Mouse (Mus musculus): ENCODE results near the gene Meis3.

The Meis3 gene

GRCm38 (mm10) chr7:16210862-16211365 lies 36.0 kb downstream of the Meis3 start:
- DNase-seq (ENCODE audit: low spot score in 2 of 2): no peak

DNA sequence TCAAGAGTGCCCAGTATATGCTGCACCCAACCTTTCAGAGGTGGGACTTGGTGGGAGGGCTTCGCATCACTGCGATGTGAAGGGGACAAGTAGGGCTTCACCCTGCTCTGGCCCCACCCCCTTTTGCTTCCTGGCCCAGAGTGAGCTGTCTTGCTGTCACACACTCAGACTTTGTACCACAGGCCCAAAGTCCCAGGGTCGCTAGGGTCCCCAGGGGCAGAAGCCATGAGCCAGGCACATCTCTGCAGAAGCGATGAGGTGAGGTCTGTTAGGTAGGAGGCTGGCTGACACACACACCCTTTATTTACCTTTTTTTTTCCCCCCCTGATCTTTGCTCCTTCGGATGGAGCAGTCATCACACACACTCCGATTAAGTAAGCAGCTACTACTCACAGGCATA lies 38.3 kb downstream of the Meis3 start:
- no peak for DNase-seq (ENCODE audit: low spot score in 2 of 2)

GRCm38 (mm10) chr7:16213986-16214385 lies 39.1 kb downstream of the Meis3 start:
- DNase-seq (ENCODE audit: low spot score in 2 of 2): no peak

GRCm38 (mm10) chr7:16221582-16222272 lies 46.8 kb downstream of the Meis3 start, which contains the start of gene Dhx34:
Gene Dhx34, minus strand, starts transcription at chr7:16222037.
- peak; percentile 92 to 95 for DNase-seq (ENCODE audit: low spot score in 2 of 2)

GRCm38 (mm10) chr7:16229869-16230268 lies 55.0 kb downstream of the Meis3 start:
- peak; percentile 36 to 37 for DNase-seq (ENCODE audit: low spot score in 2 of 2)

All from heart, adult 9 months (tissue).